Mouse (Mus musculus): ENCODE results near the gene Tarm1. TPM values are rescaled to one million over a fixed set of nuclear protein-coding genes. Genes with fewer than 3 reads are reported as not detected.

Tarm1 gene
- polyA plus RNA-seq, 1 experiment from 2014 or later = 0.21 TPM

- DNase-seq (ENCODE audit: low spot score) = peak; percentile 2
Measured at GRCm38 (mm10) chr7:3442476-3443062, 59.9 kb downstream of the Tarm1 start.

GRCm38 (mm10) chr7:3440526-3440925, 61.9 kb downstream of the Tarm1 start:
- no peak for DNase-seq (ENCODE audit: low spot score)

- DNase-seq (ENCODE audit: low spot score) = no peak
Measured at GRCm38 (mm10) chr7:3439984-3440383, 62.4 kb downstream of the Tarm1 start.

GRCm38 (mm10) chr7:3437941-3438340, 64.5 kb downstream of the Tarm1 start:
- no peak for DNase-seq (ENCODE audit: low spot score)

Other genes starting within 250 kb of the Tarm1 start
- 11.6 and 12.1 TPM in 2 replicates for gene Myadm, start 213.5 kb downstream of the Tarm1 start, polyA plus RNA-seq (2015; fragmentation: Nextera tagmentation; extraction: Ambion mirVana)
- gene Prkcg, start 213.4 kb downstream of the Tarm1 start, polyA plus RNA-seq (2015; fragmentation: Nextera tagmentation; extraction: Ambion mirVana) = 0.59 TPM in 1 of 2 replicates, not detected in the other
- 0.09 and 0.27 TPM in 2 replicates for gene Cacng7, start 169.7 kb downstream of the Tarm1 start, polyA plus RNA-seq (2015; fragmentation: Nextera tagmentation; extraction: Ambion mirVana)
- 0.35 and 0.73 TPM in 2 replicates for gene Cacng8, start 111.9 kb downstream of the Tarm1 start, polyA plus RNA-seq (2015; fragmentation: Nextera tagmentation; extraction: Ambion mirVana)
- gene Cacng6, start 78.4 kb downstream of the Tarm1 start, polyA plus RNA-seq (2015; fragmentation: Nextera tagmentation; extraction: Ambion mirVana) = 0.13 and 0.26 TPM in 2 replicates
- gene Oscar, start 113.5 kb upstream of the Tarm1 start, polyA plus RNA-seq (2015; fragmentation: Nextera tagmentation; extraction: Ambion mirVana) = 0.09 TPM in 1 of 2 replicates, not detected in the other
- 523 and 568 TPM in 2 replicates for gene Ndufa3, start 114.7 kb upstream of the Tarm1 start, polyA plus RNA-seq (2015; fragmentation: Nextera tagmentation; extraction: Ambion mirVana)
- gene Tfpt, start 127.3 kb upstream of the Tarm1 start, polyA plus RNA-seq (2015; fragmentation: Nextera tagmentation; extraction: Ambion mirVana) = 20.8 and 28.9 TPM in 2 replicates
- 88.2 and 93.1 TPM in 2 replicates for gene Prpf31, start 127.4 kb upstream of the Tarm1 start, polyA plus RNA-seq (2015; fragmentation: Nextera tagmentation; extraction: Ambion mirVana)
- 42.6 and 44.5 TPM in 2 replicates for gene Cnot3, start 142.6 kb upstream of the Tarm1 start, polyA plus RNA-seq (2015; fragmentation: Nextera tagmentation; extraction: Ambion mirVana)
- 20.7 and 22.9 TPM in 2 replicates for gene Leng1, start 163.2 kb upstream of the Tarm1 start, polyA plus RNA-seq (2015; fragmentation: Nextera tagmentation; extraction: Ambion mirVana)
- 12.5 TPM in 2 replicates for gene Tmc4, start 174.9 kb upstream of the Tarm1 start, polyA plus RNA-seq (2015; fragmentation: Nextera tagmentation; extraction: Ambion mirVana)
- 67.5 and 70.1 TPM in 2 replicates for gene Tsen34, start 190.2 kb upstream of the Tarm1 start, polyA plus RNA-seq (2015; fragmentation: Nextera tagmentation; extraction: Ambion mirVana)
- 36.0 and 40.1 TPM in 2 replicates for gene Mboat7, start 190.9 kb upstream of the Tarm1 start, polyA plus RNA-seq (2015; fragmentation: Nextera tagmentation; extraction: Ambion mirVana)
- gene Rps9, start 201.4 kb upstream of the Tarm1 start, polyA plus RNA-seq (2015; fragmentation: Nextera tagmentation; extraction: Ambion mirVana) = 2,079 and 2,116 TPM in 2 replicates
- gene Pirb, start 217.8 kb upstream of the Tarm1 start, polyA plus RNA-seq (2015; fragmentation: Nextera tagmentation; extraction: Ambion mirVana) = 2.5 TPM in 2 replicates

Data from thymus, postnatal 0 days (tissue).